Mouse (Mus musculus): ENCODE data around the gene Trir. TPM values are rescaled to one million over a fixed set of nuclear protein-coding genes. Genes with fewer than 3 reads are reported as not detected.
A peak's percentile ranks its signal among the peaks of the same experiment; 100 is the strongest.

The Trir gene
- polyA plus RNA-seq, 1 experiment = 87.8 TPM

DNA sequence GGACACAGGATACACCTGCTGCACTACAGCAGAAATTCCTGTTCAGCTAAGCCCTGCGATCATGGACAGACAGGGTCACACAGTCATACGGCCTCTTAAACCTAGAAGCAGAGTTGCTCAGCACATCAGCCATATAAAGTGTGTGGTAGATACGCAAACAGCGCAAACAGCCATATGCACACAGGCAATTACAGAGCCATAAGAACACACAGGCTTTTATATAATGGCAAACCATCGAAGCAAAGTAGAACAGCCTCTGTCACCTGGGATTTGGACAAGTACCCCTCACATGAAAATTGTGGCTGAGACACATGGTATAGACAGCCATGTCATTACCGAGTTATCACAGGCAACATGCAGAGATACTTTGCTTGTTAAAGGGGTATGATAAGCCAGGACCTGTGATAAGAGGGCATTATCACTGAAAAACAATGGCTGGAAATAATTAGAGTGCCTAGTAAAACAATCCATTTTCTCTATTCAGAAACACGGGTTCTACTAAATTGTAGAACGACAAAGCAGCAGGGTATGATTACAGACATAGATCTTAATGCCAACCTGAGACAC is 40.2 kb upstream of the Trir start:
- DNase-seq (ENCODE audit: low read depth in 1 of 2, low spot score in 2 of 2) = no peak
- peak overlapping the region; percentile 89 for H3K27ac ChIP-seq (ENCODE audit: insufficient read depth, low read length)
- WGBS = 29% methylated on average over 8 of the region's 8 CpGs
- no peaks in the 10 kb centered on the region for H3K36me3 ChIP-seq (ENCODE audit: control insufficient read depth, insufficient read depth, low read length)
- H3K4me1 ChIP-seq (ENCODE audit: control insufficient read depth, insufficient read depth, insufficient read length) = peaks cover 24% of the 10 kb centered on the region
- H3K4me3 ChIP-seq (ENCODE audit: extremely low read depth, insufficient read depth, insufficient read length) = peak overlapping the region; percentile 64; the same call in 1 of the 2 replicates
- TF ChIP-seq POLR2A (IDR thresholded peaks at IDR 0.05; ENCODE audit: low read depth, low read length) (no peak), CTCF (IDR thresholded peaks at IDR 0.05; ENCODE audit: extremely low read depth, insufficient read depth, insufficient read length, insufficient replicate concordance) (no peak)
- no peaks in the 10 kb centered on the region for H3K27me3 ChIP-seq (ENCODE audit: control insufficient read depth, insufficient read depth, low read length)

DNA sequence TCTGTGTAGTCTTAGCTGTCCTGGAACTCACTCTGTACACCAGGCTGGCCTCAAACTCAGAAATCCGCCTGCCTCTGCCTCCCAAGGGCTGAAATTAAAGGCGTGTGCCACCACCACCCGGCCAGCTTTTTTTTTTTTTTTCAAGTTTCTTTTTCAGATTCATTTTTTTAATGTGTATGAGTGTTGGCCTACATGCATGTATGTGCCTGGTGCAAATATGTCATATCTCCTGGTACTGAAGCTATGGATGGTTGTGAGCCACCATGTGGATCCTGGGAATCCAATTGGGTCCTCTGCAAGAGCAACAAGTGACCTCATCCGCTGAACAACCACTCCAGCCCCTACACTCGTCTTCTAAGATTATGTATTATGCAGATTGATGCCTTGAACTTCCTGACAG is 39.2 kb upstream of the Trir start:
- TF ChIP-seq CTCF (IDR thresholded peaks at IDR 0.05; ENCODE audit: extremely low read depth, insufficient read depth, insufficient read length, insufficient replicate concordance) (no peak), POLR2A (IDR thresholded peaks at IDR 0.05; ENCODE audit: low read depth, low read length) (no peak)
- no peak for DNase-seq (ENCODE audit: low read depth in 1 of 2, low spot score in 2 of 2)
- Histone ChIP-seq H3K4me3 (ENCODE audit: extremely low read depth, insufficient read depth, insufficient read length) (no peak overlapping the region), H3K27ac (ENCODE audit: insufficient read depth, low read length) (no peak overlapping the region), H3K4me1 (ENCODE audit: control insufficient read depth, insufficient read depth, insufficient read length) (peaks cover 17% of the 10 kb centered on the region), H3K27me3 (ENCODE audit: control insufficient read depth, insufficient read depth, low read length) (no peaks in the 10 kb centered on the region), H3K36me3 (ENCODE audit: control insufficient read depth, insufficient read depth, low read length) (no peaks in the 10 kb centered on the region)
- WGBS = 80% methylated on average over 5 of the region's 5 CpGs

GRCm38 (mm10) chr8:84987903-84988302 is 38.7 kb upstream of the Trir start:
- no peaks in the 10 kb centered on the region for H3K27me3 ChIP-seq (ENCODE audit: control insufficient read depth, insufficient read depth, low read length)
- H3K4me3 ChIP-seq (ENCODE audit: extremely low read depth, insufficient read depth, insufficient read length) = no peak overlapping the region
- 87% methylated on average over 2 of the region's 2 CpGs for WGBS
- TF ChIP-seq CTCF (IDR thresholded peaks at IDR 0.05; ENCODE audit: extremely low read depth, insufficient read depth, insufficient read length, insufficient replicate concordance) (no peak), POLR2A (IDR thresholded peaks at IDR 0.05; ENCODE audit: low read depth, low read length) (no peak)
- DNase-seq (ENCODE audit: low read depth in 1 of 2, low spot score in 2 of 2) = no peak
- no peak overlapping the region for H3K27ac ChIP-seq (ENCODE audit: insufficient read depth, low read length)
- H3K36me3 ChIP-seq (ENCODE audit: control insufficient read depth, insufficient read depth, low read length) = no peaks in the 10 kb centered on the region
- peaks cover 12% of the 10 kb centered on the region for H3K4me1 ChIP-seq (ENCODE audit: control insufficient read depth, insufficient read depth, insufficient read length)

DNA sequence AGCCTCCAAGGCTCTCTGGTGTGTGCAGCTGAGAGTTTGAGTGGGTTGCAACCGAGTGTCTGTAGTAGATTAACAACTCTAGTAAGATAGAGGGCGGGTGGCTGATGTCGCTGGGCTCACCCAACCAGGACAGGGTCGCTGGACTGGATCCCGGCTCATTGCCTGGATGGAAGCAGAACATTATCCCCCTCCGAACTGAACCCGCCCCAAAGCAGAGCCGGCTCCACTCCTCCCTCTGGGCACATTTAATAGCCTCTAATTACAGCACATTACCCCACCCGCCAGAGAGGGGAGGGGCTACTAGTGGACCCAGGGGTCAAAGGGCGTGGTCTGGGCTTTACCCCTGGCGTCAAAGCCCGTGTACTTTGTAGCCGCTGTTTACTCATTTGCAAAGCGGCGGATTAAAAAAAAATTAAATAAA is 37.3 kb upstream of the Trir start:
- Histone ChIP-seq H3K4me3 (ENCODE audit: extremely low read depth, insufficient read depth, insufficient read length) (no peak overlapping the region), H3K36me3 (ENCODE audit: control insufficient read depth, insufficient read depth, low read length) (no peaks in the 10 kb centered on the region), H3K27ac (ENCODE audit: insufficient read depth, low read length) (no peak overlapping the region), H3K4me1 (ENCODE audit: control insufficient read depth, insufficient read depth, insufficient read length) (peaks cover 8% of the 10 kb centered on the region), H3K27me3 (ENCODE audit: control insufficient read depth, insufficient read depth, low read length) (no peaks in the 10 kb centered on the region)
- WGBS = 26% methylated on average over 15 of the region's 15 CpGs
- peak in 1 of 2 experiments; percentile 30 for DNase-seq (ENCODE audit: low read depth in 1 of 2, low spot score in 2 of 2)
- TF ChIP-seq POLR2A (IDR thresholded peaks at IDR 0.05; ENCODE audit: low read depth, low read length) (no peak), CTCF (IDR thresholded peaks at IDR 0.05; ENCODE audit: extremely low read depth, insufficient read depth, insufficient read length, insufficient replicate concordance) (no peak)

GRCm38 (mm10) chr8:84989810-84990209 is 36.8 kb upstream of the Trir start:
- whole genome bisulfite sequencing = under 1% methylated on average over 15 of the region's 15 CpGs
- peak overlapping the region; percentile 70 for H3K27ac ChIP-seq (ENCODE audit: insufficient read depth, low read length)
- TF ChIP-seq POLR2A (IDR thresholded peaks at IDR 0.05; ENCODE audit: low read depth, low read length) (no peak), CTCF (IDR thresholded peaks at IDR 0.05; ENCODE audit: extremely low read depth, insufficient read depth, insufficient read length, insufficient replicate concordance) (peak; percentile 95)
- peak overlapping the region; percentile 41; the same call in 1 of the 2 replicates for H3K4me3 ChIP-seq (ENCODE audit: extremely low read depth, insufficient read depth, insufficient read length)
- peaks cover 3% of the 10 kb centered on the region for H3K4me1 ChIP-seq (ENCODE audit: control insufficient read depth, insufficient read depth, insufficient read length)
- DNase-seq (ENCODE audit: low read depth in 1 of 2, low spot score in 2 of 2) = peak in 1 of 2 experiments; percentile 89
- no peaks in the 10 kb centered on the region for H3K36me3 ChIP-seq (ENCODE audit: control insufficient read depth, insufficient read depth, low read length)
- H3K27me3 ChIP-seq (ENCODE audit: control insufficient read depth, insufficient read depth, low read length) = no peaks in the 10 kb centered on the region

DNA sequence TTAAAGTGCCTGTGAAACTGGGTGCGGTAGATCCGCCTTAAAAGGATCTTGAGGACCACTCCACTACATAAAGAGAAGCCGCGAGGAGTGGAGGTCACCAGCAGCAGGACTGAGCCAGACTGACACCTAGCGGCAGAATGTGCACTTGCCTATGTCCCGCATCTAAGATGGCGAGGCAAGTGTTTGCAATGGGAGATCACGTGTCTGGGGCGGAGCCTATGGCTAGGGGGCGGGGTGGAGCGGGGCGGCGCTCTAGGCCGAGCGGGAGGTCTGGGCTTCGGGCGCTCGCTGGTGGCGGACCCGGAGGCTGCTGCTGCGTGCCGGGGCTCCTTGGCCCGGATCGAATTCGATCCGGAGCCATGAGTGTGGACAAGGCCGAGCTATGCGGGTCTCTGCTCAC is 36.3 kb upstream of the Trir start, which contains the start of gene Hook2:
TSS of gene Hook2 (plus strand) at position 255 of the 400 bp plus-strand sequence.
- H3K4me3 ChIP-seq (ENCODE audit: extremely low read depth, insufficient read depth, insufficient read length) = peak within 1 kb of the TSS; percentile 53
- H3K36me3 ChIP-seq (ENCODE audit: control insufficient read depth, insufficient read depth, low read length) = no peaks in the 10 kb centered on the region
- H3K4me1 ChIP-seq (ENCODE audit: control insufficient read depth, insufficient read depth, insufficient read length) = no peaks in the 10 kb centered on the region; the same call in none of the 2 replicates
- H3K27me3 ChIP-seq (ENCODE audit: control insufficient read depth, insufficient read depth, low read length) = no peaks in the 10 kb centered on the region
- H3K27ac ChIP-seq (ENCODE audit: insufficient read depth, low read length) = peak within 1 kb of the TSS; percentile 70
- TF ChIP-seq CTCF (IDR thresholded peaks at IDR 0.05; ENCODE audit: extremely low read depth, insufficient read depth, insufficient read length, insufficient replicate concordance) (peak; percentile 96), POLR2A (IDR thresholded peaks at IDR 0.05; ENCODE audit: low read depth, low read length) (no peak; the same call in 1 of the 2 replicates)
- WGBS = under 1% methylated on average over 28 of the region's 28 CpGs
- DNase-seq (ENCODE audit: low read depth in 1 of 2, low spot score in 2 of 2) = peak; percentile 98

DNA sequence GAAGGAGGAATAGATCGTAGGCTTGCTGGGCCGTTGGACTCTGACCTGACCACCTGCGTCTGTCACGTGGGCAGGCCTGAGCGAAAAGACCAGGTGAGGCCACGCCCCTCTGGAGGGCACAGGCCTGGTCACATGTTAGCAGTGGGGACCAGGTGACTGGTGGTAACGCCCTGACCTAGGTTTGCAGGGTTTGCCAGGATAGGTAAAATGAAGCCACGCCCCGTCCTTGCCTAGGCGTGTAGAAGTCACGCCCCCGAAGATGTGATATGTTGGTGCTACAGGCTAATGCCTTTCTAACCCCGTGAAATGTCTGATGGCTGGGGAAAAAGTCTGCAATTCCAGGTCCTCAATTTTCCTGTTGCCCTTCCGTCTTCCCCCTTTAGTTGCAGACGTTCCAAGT is 35.8 kb upstream of the Trir start:
- peak in 1 of 2 experiments; percentile 43 for DNase-seq (ENCODE audit: low read depth in 1 of 2, low spot score in 2 of 2)
- Histone ChIP-seq H3K4me1 (ENCODE audit: control insufficient read depth, insufficient read depth, insufficient read length) (no peaks in the 10 kb centered on the region; the same call in 1 of the 2 replicates), H3K27ac (ENCODE audit: insufficient read depth, low read length) (no peak overlapping the region), H3K36me3 (ENCODE audit: control insufficient read depth, insufficient read depth, low read length) (no peaks in the 10 kb centered on the region), H3K27me3 (ENCODE audit: control insufficient read depth, insufficient read depth, low read length) (no peaks in the 10 kb centered on the region), H3K4me3 (ENCODE audit: extremely low read depth, insufficient read depth, insufficient read length) (peak overlapping the region; percentile 53)
- WGBS = 10% methylated on average over 15 of the region's 15 CpGs
- TF ChIP-seq CTCF (IDR thresholded peaks at IDR 0.05; ENCODE audit: extremely low read depth, insufficient read depth, insufficient read length, insufficient replicate concordance) (no peak), POLR2A (IDR thresholded peaks at IDR 0.05; ENCODE audit: low read depth, low read length) (no peak)

All from spleen, adult 2 months (tissue).